Mouse (Mus musculus) limb, embryonic 11.5 days (tissue): ENCODE data around the gene Plch2. TPM values are rescaled to one million over a fixed set of nuclear protein-coding genes. Genes with fewer than 3 reads are reported as not detected.

ENCODE experiments used
- ATAC-seq: fragments of 200-750 bp; cut with Nextera tagmentation; 2 replicates; pipeline ENCODE4 v1.8.0; 2017; ENCODE audit warnings: low read depth; ENCODE audit not compliant: insufficient number of reproducible peaks, low FRiP score, low TSS enrichment
- DNase-seq: peaks from one replicate; pipeline ENCODE4 v3.0.0-alpha.2; 2015; ENCODE audit warnings: low spot score
- H3K27ac ChIP-seq: fragments of 300-500 bp; sonication (generic); replicated peaks from 2 replicates; pipeline ENCODE4 v1.5.1; 2014; ENCODE audit warnings: low read depth, mild to moderate bottlenecking, low read length
- H3K27me3 ChIP-seq: fragments of 300-500 bp; sonication (generic); 2 replicates; pipeline ENCODE4 v1.6.1; 2014; ENCODE audit warnings: mild to moderate bottlenecking, low read length, mixed read lengths; ENCODE audit not compliant: control insufficient read depth, insufficient read depth
- H3K36me3 ChIP-seq: fragments of 300-500 bp; sonication (generic); 2 replicates; pipeline ENCODE4 v1.6.1; 2014; ENCODE audit warnings: mild to moderate bottlenecking, low read length, moderate library complexity, mixed read lengths; ENCODE audit not compliant: control insufficient read depth, insufficient read depth
- H3K4me1 ChIP-seq: fragments of 300-500 bp; sonication (generic); 2 replicates; pipeline ENCODE4 v1.6.1; 2014; ENCODE audit warnings: low read length, mixed read lengths; ENCODE audit not compliant: control insufficient read depth, insufficient read depth
- H3K4me2 ChIP-seq: fragments of 300-500 bp; sonication (generic); 2 replicates; pipeline ENCODE4 v1.6.1; 2014; ENCODE audit warnings: low read depth, mild to moderate bottlenecking, moderate library complexity; ENCODE audit not compliant: severe bottlenecking
- H3K4me3 ChIP-seq: fragments of 300-500 bp; sonication (generic); 2 replicates; pipeline ENCODE4 v1.5.1; 2014; ENCODE audit warnings: low read depth, low read length
- H3K9ac ChIP-seq: fragments of 300-500 bp; sonication (generic); 2 replicates; pipeline ENCODE4 v1.6.1; 2014; ENCODE audit warnings: mild to moderate bottlenecking, low read length
- H3K9me3 ChIP-seq: fragments of 300-500 bp; sonication (generic); 2 replicates; pipeline ENCODE4 v1.6.1; 2016; ENCODE audit warnings: low read length; ENCODE audit not compliant: control insufficient read depth
- WGBS: fragments of 180-500 bp; shearing (Covaris S2); extraction: QIAGEN DNeasy Blood & Tissue Kit; methylation state at CpG from one replicate; pipeline ENCODE4 v1.1.7; 2014; 5-methylcytosine and 5-hydroxymethylcytosine counted together
- polyA plus RNA-seq: library from polyadenylated mRNA; unstranded; fragments of >200 nt; fragmentation: Nextera tagmentation; extraction: Ambion mirVana; gene quantifications from 2 replicates; pipeline ENCODE4 v1.2.1, GENCODE M21; 2014

Gene Plch2
- polyA plus RNA-seq, 1 experiment from 2014 or later, result 1.0 TPM

GRCm38 (mm10) chr4:155090688-155091449, 34.3 kb upstream of the Plch2 start:
- no peaks in the 10 kb centered on the region for H3K36me3 ChIP-seq
- WGBS, result 93% methylated on average over 13 of the region's 13 CpGs
- DNase-seq, result no peak
- H3K4me2 ChIP-seq, result no peak overlapping the region
- H3K9ac ChIP-seq, result no peak overlapping the region
- no peak for ATAC-seq
- no peak overlapping the region for H3K27ac ChIP-seq
- H3K4me1 ChIP-seq, result peaks cover 8% of the 10 kb centered on the region
- no peaks in the 10 kb centered on the region for H3K27me3 ChIP-seq
- no peak overlapping the region for H3K4me3 ChIP-seq
- H3K9me3 ChIP-seq, result no peaks in the 10 kb centered on the region

GRCm38 (mm10) chr4:155090147-155090546, 33.6 kb upstream of the Plch2 start:
- DNase-seq (no peak), ATAC-seq (no peak)
- no peak overlapping the region for H3K27ac ChIP-seq
- H3K9me3 ChIP-seq, result no peaks in the 10 kb centered on the region
- WGBS, result 94% methylated on average over 4 of the region's 4 CpGs
- H3K4me3 ChIP-seq, result no peak overlapping the region
- H3K4me1 ChIP-seq, result peaks cover 9% of the 10 kb centered on the region
- H3K4me2 ChIP-seq, result no peak overlapping the region
- H3K36me3 ChIP-seq, result no peaks in the 10 kb centered on the region
- H3K9ac ChIP-seq, result no peak overlapping the region
- no peaks in the 10 kb centered on the region for H3K27me3 ChIP-seq

- 91% methylated on average over 5 of the region's 5 CpGs for WGBS
- no peak overlapping the region for H3K27ac ChIP-seq
- H3K4me1 ChIP-seq, result peaks cover 13% of the 10 kb centered on the region
- H3K9me3 ChIP-seq, result no peaks in the 10 kb centered on the region
- H3K4me2 ChIP-seq, result no peak overlapping the region
- ATAC-seq, result no peak
- H3K27me3 ChIP-seq, result no peaks in the 10 kb centered on the region
- no peaks in the 10 kb centered on the region for H3K36me3 ChIP-seq
- no peak for DNase-seq
- H3K4me3 ChIP-seq, result no peak overlapping the region
- no peak overlapping the region for H3K9ac ChIP-seq
These were observed 32.7 kb upstream of the Plch2 start for GRCm38 (mm10) chr4:155089241-155089640.

DNA sequence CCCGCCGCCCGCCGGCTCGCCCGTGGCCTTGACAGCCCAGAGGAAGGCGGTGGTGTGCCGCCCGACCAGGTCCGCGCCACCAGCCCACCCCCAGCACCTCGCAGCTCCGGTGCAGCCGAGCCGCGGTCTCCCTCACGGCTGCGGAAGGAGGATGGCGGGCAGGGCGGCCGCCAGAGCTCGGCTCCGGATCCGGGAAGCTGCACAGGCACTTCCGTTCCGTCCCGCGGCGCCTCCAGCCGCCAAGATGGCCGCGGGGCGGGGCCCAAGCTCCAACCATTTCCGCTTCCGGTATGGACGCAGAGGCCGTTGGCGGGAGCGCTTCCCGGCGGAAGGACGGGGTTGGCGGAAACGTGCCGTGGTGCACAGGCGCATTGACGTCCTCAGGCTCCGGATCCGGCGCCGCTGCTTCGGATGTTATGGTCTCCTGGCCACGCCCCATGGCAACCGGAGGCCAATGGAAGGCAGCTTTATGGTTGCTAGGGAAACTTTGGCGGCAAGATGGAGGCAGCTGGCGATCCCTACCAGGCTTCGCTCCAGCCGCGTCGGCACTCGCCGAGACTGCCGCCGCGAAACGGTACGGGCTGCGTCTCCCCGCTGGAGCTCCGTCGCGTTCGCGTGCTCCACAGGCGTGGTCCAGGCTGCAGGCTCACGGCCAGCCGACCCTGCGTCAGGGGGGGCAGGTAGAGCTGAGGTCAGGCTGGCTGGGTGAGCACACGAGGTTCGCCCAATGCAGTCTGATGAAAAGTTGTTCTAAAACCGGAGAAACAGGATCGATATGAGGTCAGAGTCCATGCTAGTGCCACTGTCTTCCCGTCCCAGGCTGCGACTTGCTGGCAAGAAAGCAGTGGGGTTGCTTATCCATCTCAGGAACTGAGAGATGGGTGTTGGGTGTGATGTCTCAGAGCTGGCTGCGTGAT, 29.8 kb upstream of the Plch2 start, which contains the start of the genes Rer1 and Morn1:
TSS of gene Rer1 (minus strand) at position 275 of the 917 bp plus-strand sequence.
TSS of gene Morn1 (plus strand) at position 470 of the 917 bp plus-strand sequence.
- under 1% methylated on average over 70 of the region's 85 CpGs for WGBS
- peak within 1 kb of the TSS; percentile 91 for H3K4me2 ChIP-seq
- peak; percentile 100 for DNase-seq

GRCm38 (mm10) chr4:155085206-155086107, 28.9 kb upstream of the Plch2 start:
- no peaks in the 10 kb centered on the region for H3K9me3 ChIP-seq
- peaks cover 4% of the 10 kb centered on the region for H3K36me3 ChIP-seq
- H3K9ac ChIP-seq, result peak overlapping the region; percentile 87
- no peaks in the 10 kb centered on the region for H3K27me3 ChIP-seq
- 7% methylated on average over 27 of the region's 35 CpGs for WGBS
- H3K27ac ChIP-seq, result peak overlapping the region; percentile 89
- peak overlapping the region; percentile 82 for H3K4me3 ChIP-seq
- ATAC-seq (peak; percentile 15), DNase-seq (no peak)
- H3K4me1 ChIP-seq, result peaks cover 13% of the 10 kb centered on the region
- H3K4me2 ChIP-seq, result peak overlapping the region; percentile 91

More for the DNA sequence above, 29.8 kb upstream of the Plch2 start, which contains the start of the genes Rer1 and Morn1:
- Histone ChIP-seq H3K9me3 (no peaks in the 10 kb centered on the region), H3K9ac (peak within 1 kb of the TSS; percentile 87), H3K4me1 (peaks cover 13% of the 10 kb centered on the region), H3K36me3 (peaks cover 2% of the 10 kb centered on the region; the same call in 1 of the 2 replicates), H3K4me3 (peak within 1 kb of the TSS; percentile 82), H3K27ac (peak within 1 kb of the TSS; percentile 89), H3K27me3 (no peaks in the 10 kb centered on the region)
- ATAC-seq, result peak; percentile 96

GRCm38 (mm10) chr4:155084351-155084750, 27.8 kb upstream of the Plch2 start:
- no peak overlapping the region for H3K4me2 ChIP-seq
- no peak for DNase-seq
- ATAC-seq, result no peak
- no peak overlapping the region for H3K4me3 ChIP-seq
- H3K27me3 ChIP-seq, result no peaks in the 10 kb centered on the region
- H3K4me1 ChIP-seq, result peaks cover 13% of the 10 kb centered on the region
- peaks cover 12% of the 10 kb centered on the region for H3K36me3 ChIP-seq
- no peak overlapping the region for H3K27ac ChIP-seq
- H3K9me3 ChIP-seq, result no peaks in the 10 kb centered on the region
- 88% methylated on average over 7 of the region's 7 CpGs for WGBS
- no peak overlapping the region for H3K9ac ChIP-seq

GRCm38 (mm10) chr4:155083553-155083952, 27.0 kb upstream of the Plch2 start:
- Histone ChIP-seq H3K36me3 (peaks cover 14% of the 10 kb centered on the region), H3K4me2 (no peak overlapping the region), H3K4me3 (no peak overlapping the region), H3K27me3 (no peaks in the 10 kb centered on the region), H3K9me3 (no peaks in the 10 kb centered on the region), H3K9ac (no peak overlapping the region), H3K27ac (no peak overlapping the region), H3K4me1 (peaks cover 13% of the 10 kb centered on the region)
- DNase-seq, result no peak
- no peak for ATAC-seq
- WGBS, result 86% methylated on average over 4 of the region's 4 CpGs
